Mouse (Mus musculus) ZHBTc4 (cell line): ENCODE measurements around the gene Sh3pxd2a.

Experiments used
- DNase-seq: peaks from one replicate; pipeline ENCODE4 v3.0.0-alpha.2; 2011; ENCODE audit warnings: low read depth, low spot score

The Sh3pxd2a gene

DNA sequence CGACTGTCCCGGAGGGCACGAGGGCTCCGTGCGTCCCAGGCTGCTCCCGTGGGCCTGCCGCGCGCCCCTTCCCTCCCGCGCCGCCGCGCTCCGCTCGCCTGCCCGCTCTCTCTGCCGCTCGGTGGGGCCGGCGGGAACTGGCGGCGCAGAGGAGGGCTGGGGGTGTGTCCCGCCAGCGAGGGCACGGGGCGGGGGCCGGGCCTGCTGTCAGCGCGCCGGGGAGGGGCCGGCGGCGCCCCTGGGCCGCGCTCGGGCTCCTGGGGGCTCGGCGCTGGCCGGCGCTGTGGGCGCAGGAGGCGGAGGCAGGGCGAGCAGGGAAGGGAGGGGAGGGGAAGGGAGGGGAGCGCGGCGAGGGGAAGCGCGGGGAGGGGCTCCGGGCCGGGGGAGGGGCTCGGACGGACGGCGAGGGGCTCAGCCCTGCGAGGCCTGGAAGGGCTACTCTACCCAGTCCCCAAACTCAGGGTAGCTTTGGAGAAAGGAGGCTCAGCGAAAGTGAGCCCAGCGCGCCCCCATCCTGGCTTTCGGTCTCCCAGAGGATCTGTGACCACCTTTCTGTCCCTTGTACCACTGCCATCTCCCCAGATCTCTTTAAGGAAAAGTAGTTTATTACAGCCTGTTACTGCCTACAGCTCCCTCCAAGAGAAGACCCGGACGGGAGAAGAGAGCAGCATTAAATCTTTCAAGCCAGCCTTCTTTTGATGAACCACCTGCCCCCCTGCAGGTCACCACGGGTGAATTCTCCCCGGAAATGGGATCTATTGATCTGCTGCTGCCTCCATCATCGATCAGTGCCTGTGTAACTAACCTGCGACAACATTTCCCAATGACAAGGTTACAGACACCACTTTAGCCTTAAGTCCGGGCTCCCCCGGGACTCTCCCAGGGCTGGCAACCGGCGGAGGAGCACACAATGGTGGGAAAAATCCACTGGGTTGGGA, at the start of gene Sh3pxd2a:
Gene Sh3pxd2a (minus strand): TSS at position 98 of the 938 bp plus-strand sequence.
- peak; percentile 82 for DNase-seq

DNA sequence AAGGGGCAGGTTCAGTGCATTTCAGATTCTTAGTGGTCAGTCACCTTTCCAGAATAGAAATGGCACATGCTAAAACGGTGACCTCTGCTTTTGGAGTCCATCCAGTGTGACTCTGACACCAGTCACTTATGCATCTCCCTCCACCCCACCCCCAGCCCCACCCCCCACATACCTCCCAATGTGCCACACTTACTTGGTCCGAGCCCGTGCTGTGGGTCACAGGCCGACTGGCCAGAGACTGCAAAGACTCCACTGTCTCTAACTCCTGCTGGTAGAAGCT, 49.4 kb upstream of the Sh3pxd2a start:
- DNase-seq = no peak

DNA sequence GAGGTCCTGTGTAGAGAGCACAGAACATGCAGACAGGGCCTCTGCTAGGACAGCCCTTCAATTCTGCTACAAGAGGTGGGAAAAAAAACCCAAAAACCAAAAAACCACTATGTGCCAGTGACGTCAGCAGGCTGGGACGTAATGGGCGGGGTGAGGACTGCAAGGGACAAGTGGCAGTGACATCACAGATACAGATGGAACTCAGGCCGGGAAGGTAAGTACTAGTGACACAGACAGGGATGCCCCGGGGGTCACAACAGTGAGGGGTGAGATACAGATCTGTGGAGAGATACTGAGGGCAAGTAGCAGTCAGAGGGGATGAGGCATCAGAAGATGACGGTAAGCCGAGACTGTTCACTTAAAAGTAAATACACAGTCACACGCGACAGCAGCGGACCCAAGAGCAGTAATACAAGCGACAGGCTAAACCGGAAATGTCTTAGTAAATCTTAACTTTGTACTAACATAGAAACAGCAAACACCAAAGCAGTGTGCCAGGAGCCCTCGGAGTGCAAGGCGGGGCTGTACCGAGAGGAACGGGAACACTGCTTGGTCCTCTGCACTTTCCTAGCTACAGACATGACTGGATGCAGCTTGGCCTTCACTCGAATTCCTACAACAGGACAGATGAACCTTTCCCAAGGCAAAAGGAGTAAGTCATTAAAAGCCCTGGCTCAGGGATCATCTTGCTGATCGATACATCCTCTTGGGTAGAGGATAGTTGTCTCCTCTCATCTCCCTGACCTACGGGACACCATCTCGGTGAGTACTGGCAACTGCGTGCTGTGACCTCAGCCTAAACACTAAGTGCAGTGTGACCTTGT, 48.8 kb upstream of the Sh3pxd2a start:
- DNase-seq = no peak

DNA sequence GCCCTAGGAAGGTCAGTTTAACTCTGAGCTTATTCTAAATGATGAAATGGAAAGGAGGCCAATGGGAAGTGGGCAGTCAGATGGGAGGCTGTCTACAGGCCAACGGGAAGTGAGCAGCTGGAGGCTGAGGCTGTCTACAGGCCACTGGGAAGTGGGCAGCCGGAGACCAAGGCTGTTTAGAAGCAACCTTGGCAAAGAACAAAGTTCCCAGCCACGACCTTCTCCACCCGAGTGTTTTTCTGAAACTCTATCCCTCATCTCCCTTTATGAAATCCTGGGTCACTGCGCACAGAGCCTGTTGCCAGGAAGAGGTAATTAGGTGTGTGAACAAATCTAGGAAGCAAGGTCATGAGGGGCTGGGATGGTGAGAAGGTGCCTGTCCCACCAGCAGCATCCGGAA, 47.8 kb upstream of the Sh3pxd2a start:
- no peak for DNase-seq

DNA sequence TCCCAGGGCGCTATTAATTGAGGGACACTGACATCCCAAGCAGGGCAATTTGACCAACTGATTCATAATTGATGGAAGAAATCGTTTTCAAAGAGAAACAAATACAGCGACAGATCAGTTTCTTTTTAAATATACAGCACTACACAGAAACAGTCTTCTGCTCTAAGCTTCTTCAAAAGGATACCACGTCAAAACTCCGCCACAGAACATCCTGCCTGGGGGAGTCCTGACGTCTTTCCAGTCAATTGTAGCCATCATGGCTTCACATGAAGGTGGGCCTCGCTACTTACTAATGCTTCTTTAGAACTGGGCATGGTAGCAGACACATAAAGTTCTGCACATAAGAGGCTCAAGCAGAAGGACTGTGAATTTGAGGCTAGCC, 47.1 kb upstream of the Sh3pxd2a start:
- DNase-seq = no peak

DNA sequence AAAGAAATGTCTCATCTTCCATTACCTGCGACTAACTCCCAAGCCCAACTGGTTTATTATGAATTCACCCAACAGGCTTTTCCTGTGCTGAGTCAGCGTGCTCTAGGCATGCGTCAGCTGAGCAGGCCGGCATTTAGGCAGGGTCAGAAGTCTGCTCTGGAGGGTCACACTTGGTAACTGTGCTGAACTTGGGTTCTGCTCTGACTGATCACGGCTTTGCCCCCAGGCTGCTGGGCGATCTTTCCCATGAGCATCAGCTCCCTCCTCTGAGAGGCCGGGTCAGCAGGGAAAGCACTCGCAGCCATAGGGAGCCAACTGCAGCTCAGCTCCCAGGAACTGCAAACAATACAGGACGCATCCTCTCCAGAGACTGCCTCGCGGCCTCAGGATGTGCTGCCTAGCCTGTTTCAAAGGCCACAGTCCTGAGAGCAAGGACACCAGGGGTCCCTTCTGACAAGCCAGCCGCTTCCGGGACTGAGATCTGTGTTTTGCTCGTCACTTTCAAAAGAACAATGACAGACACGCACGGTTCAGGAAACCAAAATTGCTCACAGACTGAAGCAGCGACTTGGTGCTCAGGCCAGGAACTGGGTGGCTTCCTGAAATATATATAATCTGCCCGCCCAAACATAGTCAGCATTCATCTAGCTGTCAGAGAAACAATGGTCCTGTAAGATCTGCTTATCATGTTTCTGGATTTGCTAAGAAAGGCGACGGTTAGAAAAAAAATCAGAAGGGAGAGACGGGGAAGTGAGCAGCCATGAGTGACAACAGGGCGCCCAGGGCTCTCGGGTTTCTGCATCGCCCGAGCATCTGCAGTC, 46.5 kb upstream of the Sh3pxd2a start:
- DNase-seq = peak; percentile 45

DNA sequence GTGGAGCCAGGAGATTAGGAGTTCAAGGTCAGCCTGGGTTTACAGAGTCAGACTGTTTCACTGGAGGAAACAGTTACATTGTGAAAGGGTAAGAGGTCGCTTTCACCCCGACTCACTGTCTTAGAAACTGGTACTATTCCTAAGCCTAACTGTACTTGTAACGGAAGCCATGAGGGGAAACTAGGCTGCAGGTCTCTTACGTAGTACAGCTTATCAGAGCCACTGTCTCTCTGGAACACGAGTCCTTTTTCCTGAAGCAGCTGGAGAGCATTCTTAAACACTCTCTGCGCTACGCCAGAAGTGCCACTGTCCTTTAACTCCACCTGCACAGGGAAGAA, 45.9 kb upstream of the Sh3pxd2a start:
- DNase-seq = no peak

DNA sequence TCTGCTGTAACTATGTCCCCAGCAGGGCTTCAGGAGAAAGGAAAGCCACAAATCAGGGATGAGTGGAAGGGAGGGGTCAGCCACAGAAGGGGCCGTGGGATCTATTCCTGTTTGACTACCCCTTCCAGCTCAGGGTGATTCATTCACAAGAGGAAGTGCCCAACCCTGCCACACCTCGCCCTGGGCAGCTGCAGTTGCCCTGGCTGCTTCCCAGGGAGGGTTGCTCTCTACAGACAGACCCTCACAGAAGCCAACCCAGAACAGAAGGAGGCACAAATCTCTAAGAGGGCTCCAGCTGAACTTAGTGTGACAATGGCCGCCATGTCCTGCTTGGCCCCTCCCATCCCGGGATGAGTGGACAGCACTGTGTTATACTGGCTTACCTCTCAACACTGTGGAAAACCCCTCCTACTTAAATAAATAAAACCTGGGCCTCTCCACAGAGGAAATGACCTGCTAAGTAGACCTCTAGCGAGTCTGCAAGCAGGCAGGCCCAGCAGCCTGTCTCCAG, 44.6 kb upstream of the Sh3pxd2a start:
- DNase-seq = no peak

DNA sequence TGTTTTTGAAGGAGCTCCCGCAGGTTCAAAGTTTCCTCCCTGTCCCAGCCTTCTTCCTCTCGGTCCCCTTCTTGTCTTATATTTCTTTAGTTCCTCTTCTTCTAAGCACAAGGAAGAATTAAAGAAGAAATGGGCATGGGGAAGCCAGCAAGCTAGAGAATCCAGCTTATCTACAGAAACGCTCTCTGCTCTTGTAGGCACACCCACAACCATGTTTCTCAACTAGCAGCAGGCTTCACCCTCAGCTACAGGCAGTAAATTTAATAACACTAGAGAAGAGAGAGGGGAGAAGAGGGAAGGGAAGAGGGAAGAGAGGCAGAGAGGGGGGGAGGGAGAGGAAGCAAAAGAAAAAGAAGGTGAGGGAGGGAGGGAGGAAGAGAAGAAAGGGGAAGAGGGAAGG, 44.0 kb upstream of the Sh3pxd2a start:
- no peak for DNase-seq

DNA sequence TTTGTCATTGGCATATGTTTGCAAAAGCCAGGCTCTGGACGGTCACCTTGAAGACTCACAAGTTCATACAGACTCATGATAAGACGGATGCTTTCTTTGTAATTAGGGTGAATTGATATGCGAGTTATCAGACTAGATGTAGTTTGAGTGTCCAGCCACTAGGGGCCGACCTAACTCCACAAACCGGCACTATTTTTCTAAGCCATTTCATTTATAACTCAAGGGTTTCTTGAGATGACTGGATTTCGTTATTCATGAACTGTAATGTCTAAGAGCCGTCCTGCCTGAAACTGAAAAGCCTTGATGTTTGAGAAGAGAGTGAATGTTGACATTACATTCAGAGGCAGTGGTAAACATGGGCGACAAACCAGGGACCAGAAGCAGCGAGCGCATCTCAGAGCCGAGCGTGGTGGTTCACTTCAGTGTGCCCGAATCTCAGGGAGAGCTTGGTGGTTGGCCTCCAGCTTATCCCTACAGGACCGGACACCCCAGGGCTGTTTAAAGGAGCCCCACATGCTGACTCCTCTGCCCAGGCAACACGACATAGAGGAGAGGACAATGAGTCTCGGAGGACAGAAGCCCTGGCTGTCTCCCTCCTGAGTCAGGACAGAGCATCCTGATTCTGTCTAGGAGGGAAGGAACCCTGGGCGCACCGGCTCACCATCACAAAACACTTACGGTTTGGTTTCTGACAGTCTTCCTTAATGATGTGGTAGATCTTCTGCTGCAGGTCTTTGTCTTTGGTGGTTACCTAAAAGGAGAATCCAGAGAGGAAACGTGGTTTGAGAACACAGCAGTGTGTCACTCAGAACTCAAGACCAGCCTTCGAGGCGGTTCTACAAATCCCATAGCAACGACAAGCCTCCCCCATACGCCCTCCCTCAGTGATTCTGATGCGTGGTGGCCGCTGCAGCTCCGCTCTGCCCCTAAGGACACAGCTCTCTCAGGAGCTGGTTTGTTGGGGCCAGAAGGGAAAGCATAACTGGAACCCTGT, 43.2 kb upstream of the Sh3pxd2a start:
- DNase-seq = peak; percentile 51

DNA sequence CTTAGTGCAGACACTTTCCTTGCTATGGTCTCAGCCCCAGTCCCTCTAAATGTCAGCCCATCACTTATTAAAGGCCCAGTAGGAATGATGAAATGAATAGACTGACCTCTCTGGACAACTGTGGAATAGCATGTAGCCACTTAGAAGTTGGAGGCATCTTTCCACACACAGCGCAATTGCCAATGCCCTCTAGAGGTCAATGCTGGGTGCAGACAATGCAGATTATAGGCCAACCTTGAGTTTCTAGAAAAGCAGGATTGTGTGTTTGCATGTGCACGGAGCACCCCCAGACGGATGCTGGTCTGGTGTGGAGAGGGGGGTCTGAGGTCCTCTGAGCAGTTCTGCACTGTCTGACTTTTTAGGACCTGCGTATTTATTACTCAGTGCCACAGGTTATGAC, 39.4 kb upstream of the Sh3pxd2a start:
- peak; percentile 80 for DNase-seq

DNA sequence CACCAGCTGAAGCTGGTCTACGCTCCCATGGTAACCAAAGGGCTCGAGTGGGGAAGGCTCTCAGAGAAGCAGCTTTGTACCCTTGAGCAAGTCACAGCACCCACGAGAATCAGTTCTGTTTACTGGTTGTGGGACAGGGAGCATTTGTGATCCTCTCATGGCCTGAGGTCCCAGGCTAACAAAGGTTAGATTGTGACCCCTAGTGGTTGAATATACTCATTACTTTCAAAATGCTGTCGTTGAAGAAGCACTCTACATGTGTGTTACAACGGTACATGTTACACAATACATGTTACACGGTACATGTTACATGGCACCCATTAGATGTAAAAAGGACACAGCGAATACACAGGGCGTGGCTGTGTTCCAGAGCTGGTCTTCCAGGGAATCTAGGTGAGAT, 38.4 kb upstream of the Sh3pxd2a start:
- peak; percentile 77 for DNase-seq

DNA sequence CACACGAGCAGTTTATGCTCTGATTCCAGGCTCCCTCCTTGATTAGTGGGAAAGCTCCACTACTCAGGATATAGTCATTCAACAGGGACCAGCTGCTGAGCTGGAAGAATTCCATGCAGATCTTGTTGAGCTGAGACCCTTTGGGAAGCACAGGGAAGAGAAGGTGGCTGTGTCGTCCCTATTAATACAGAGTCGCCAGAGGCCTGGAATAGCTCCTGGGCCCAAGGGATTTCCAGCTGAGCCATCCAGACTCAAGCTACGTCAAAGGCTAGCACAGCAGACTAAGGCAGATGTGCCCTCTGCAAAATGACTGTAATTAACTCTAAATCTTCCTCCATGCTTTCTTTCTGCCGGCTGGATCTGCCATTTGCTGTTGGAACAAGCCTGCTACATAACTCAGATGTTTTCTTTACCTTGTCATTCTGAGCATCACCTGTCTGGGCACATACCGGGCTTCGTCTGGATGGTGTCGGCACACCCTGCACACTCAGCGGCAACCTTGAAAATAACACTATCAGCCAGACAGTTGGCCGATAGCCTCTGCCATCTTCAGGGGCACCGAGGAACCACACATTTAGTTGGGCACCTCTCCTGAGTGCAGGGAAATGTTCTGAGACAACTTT, 36.3 kb upstream of the Sh3pxd2a start:
- DNase-seq = no peak

DNA sequence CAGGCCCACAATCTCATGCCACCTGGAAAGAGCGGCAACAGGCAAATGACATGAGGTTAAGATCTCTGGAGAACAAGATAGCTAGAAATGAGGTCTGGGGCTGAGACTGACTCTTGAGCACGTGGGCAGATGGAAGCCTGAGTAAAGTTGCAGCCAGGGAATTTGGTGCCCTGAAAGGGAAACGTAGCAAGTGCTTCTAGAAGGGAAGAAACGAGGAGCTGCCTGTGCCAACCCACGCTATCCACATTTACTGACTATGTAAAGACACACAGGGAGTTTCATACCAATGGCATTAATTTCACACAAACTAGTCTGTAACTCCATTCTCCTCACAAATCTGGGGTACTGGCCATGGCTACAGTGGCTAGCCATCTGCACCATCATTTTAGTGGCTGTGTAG, 35.6 kb upstream of the Sh3pxd2a start:
- DNase-seq = no peak

DNA sequence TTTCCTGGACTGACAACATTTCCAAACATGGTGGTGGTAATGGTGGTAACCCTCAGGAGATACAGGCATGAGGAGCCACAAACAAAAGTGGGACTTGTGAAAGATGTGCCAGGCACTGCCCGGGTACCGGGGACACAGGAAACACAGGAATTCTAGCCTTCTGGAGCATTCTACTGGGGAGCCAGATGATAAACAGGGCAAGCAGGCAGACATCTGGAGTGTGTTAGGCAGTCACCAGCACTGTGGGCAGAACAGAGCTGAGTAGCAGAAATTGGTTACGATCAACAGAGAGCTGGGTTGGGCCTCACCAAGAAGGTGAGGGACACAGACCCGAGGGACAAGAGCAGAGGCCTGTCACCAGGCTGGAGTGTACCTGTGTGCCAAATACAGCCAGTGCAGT, 34.7 kb upstream of the Sh3pxd2a start:
- DNase-seq = no peak

DNA sequence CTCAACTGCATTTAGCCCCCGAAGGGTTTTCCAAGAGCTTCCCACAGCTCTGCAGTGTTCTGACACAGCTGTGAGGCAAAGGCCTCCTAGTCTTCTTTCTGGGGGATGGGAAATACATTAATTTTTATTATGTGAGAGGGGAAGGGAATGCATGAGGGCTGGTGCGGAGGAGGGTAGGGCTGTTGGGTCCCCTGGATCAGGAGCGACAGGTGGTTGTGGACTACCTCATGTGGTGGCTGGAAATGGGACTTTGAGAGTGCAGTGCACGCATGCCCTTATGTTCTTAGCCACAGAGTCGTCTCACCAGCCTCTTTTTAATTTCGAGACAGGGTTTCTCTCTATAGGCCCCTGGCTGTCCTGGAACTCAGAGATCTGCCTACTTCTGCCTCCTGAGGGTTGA, 33.5 kb upstream of the Sh3pxd2a start:
- no peak for DNase-seq

DNA sequence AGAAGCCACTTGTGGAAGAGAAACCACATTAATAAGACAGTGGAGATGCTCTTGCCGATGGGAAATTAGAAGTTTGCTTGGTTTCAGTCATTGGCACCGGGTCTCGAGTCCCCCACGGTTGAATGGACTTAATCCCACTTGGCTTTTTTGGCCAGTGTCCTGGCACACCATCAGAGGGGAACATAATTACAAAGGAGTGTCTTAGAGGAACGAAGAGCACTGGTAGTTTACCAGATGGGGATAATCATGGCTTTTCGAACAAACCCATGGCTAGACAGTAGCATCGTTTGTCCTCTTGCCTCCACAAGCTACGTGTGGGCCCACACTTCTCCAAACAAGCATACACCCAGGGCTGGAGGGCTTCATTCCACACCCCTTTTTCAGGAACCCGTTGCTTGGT, 33.1 kb upstream of the Sh3pxd2a start:
- DNase-seq = no peak

DNA sequence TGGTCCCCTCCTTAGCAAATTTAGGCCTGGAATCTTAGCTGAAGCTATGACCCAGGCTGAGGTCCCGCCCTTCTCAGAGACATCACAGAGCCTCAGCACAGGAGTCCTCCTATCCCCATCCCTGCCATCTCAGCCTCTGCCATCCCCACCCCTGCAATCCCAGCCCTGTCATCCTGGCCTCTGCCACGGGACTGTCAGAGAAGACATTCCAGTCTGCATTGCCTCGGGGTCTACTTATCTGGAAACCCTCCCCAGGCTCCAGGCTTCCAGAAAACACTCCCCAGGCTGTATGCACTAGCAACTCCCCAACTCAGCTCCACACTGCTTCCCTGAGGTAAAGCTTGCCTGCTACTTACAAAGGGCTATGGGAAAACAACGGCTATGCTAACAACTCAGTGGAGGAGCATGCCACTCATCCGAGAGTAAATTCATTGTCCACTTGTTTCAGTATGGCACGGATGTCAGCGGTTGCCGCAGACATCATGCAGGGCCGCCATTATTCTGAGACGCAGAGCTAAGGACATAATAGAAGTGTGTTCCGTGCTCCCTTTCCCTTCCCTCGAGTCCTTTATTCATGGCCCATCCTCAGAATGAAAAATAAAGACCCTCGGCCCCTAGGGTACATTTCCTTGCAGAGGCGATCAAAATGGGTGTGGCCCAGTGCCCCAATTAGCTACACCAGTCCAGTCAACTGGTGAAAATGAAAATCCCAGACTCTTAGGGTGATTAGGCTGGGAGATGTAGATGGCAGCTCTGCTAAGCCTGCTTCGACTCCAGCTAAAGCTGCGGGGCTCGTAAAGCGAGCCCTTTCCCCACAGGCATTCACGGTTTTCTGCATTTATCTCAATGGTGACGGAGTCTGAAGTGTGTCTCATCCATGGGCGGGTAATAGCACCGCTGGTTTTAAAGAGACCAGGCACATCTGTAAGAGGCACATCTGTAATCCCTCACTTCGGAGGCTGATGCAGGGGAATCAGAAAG, 29.1 kb upstream of the Sh3pxd2a start:
- DNase-seq = peak; percentile 45

DNA sequence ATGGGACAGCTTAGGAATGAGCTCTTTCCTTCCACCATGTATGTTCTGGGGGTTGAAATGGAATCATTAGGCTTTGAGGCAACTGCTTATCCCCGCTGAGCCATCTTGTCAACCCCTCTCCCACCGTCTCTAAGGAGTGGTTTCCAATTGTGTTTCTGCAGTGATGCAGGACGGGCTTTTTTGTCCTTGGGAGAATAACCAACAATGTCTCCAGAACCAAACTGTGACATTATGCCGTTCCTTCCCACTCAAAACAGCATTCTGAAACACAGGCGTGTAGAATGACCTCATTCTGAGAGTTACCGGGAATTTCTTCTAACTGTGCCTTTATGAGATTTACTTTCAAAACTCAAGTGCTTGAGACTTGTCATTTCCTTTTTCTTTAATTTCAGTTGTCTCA, 28.2 kb upstream of the Sh3pxd2a start:
- DNase-seq = no peak
